14 mouse cellular contexts compared by ENCODE assay signal in genomic region chr11:3933756-3934285, GRCm38 (mm10). TPM values are rescaled to one million over a fixed set of nuclear protein-coding genes. Genes with fewer than 3 reads are reported as not detected.
"Had no signal": no experiment of that assay in that cellular context is flagged by ENCODE, and none has a peak within 500 bp of the region (broad histone marks: within the 10 kb centered on the region; RNA-seq: fewer than 3 reads in every experiment).

No protein-coding gene starts in this region.

- H3K27ac ChIP-seq: limb, embryonic 13.5 days; liver, embryonic 14.5 days; midbrain, embryonic 12.5 days; neural tube, embryonic 13.5 days had no signal

- H3K4me3 ChIP-seq: limb, embryonic 13.5 days; midbrain, embryonic 12.5 days; neural tube, embryonic 13.5 days had no signal

- DNase-seq: kidney, postnatal 14 days; layer of hippocampus, adult 9-11 months; layer of hippocampus, postnatal 36 days; lung, adult 18-20 months; retina, postnatal 1 day; right cerebral cortex, postnatal 4 days; spleen, adult 18-20 months; thymus, postnatal 36 days had no signal

- H3K27me3 ChIP-seq: neural tube, embryonic 13.5 days had no signal

- H3K36me3 ChIP-seq: limb, embryonic 13.5 days; midbrain, embryonic 12.5 days; neural tube, embryonic 13.5 days had no signal

RNA-seq across cellular contexts. Expression of gene Dusp18, which starts 38.8 kb away (rescaled TPM):
- total RNA-seq: megakaryocyte-erythroid progenitor cell, adult 5-6 weeks had no signal

RNA-seq across cellular contexts. Expression of gene 4921536K21Rik, which starts 38.9 kb away (rescaled TPM):
- total RNA-seq: liver, adult 2 months had no signal
- polyA plus RNA-seq: liver, adult 2 months had no signal
